Mouse (Mus musculus): Measurements from ENCODE around the gene Adamts4. TPM values are rescaled to one million over a fixed set of nuclear protein-coding genes. Genes with fewer than 3 reads are reported as not detected.

Gene Adamts4
- 1 to 10 TPM; 2.9 to 3.6 TPM for total RNA-seq (2021)
- long read RNA-seq, experiment 1, full-length matches to known transcripts = 4 of 5 reads
- long read RNA-seq, experiment 1, partial matches to known transcripts = 0 of 5 reads
- long read RNA-seq, experiment 1, other reads (novel, unspliced or antisense) = 1 of 5 reads
- long read RNA-seq, experiment 2, full-length matches to known transcripts = 6 of 6 reads
- long read RNA-seq, experiment 2, partial matches to known transcripts = 0 of 6 reads
- long read RNA-seq, experiment 2, other reads (novel, unspliced or antisense) = 0 of 6 reads

GRCm38 (mm10) chr1:171249913-171250600, at the start of gene Adamts4:
TSS of gene Adamts4 (plus strand) at chr1:171250421.
- DNase-seq = peak; percentile 63 to 72
- intact Hi-C loops (cut with DNase I) = no loop called here

GRCm38 (mm10) chr1:171200769-171201168, 49.5 kb upstream of the Adamts4 start:
- intact Hi-C loops (cut with DNase I) = no loop called here
- no peak for DNase-seq

- intact Hi-C loops (cut with DNase I) = no loop called here
- no peak for DNase-seq
Measured at GRCm38 (mm10) chr1:171203471-171204248, 46.6 kb upstream of the Adamts4 start.

GRCm38 (mm10) chr1:171204249-171204644, 46.0 kb upstream of the Adamts4 start:
- no peak for DNase-seq
- intact Hi-C loops (cut with DNase I) = no loop called here

GRCm38 (mm10) chr1:171205704-171206493, 44.3 kb upstream of the Adamts4 start:
- no peak for DNase-seq
- intact Hi-C loops (cut with DNase I) = no loop called here

- intact Hi-C loops (cut with DNase I) = no loop called here
- no peak for DNase-seq
Measured at GRCm38 (mm10) chr1:171209409-171209808, 40.8 kb upstream of the Adamts4 start.

GRCm38 (mm10) chr1:171212854-171213253, 37.4 kb upstream of the Adamts4 start:
- intact Hi-C loops (cut with DNase I) = no loop called here
- DNase-seq = no peak

GRCm38 (mm10) chr1:171213801-171214496, 36.3 kb upstream of the Adamts4 start, which contains the start of gene Nr1i3:
TSS of gene Nr1i3 (plus strand) at chr1:171213970.
- DNase-seq = no peak
- intact Hi-C loops (cut with DNase I) = no loop called here

- no peak for DNase-seq
- intact Hi-C loops (cut with DNase I) = no loop called here
Measured at GRCm38 (mm10) chr1:171216241-171216955, 33.8 kb upstream of the Adamts4 start.

GRCm38 (mm10) chr1:171220871-171221270, 29.4 kb upstream of the Adamts4 start:
- intact Hi-C loops (cut with DNase I) = loop anchor here (1.0 to 2.0 kb wide), 2 partner anchors 57 to 104 kb away; no protein-coding TSS in a partner anchor
- DNase-seq = peak; percentile 88 to 92

- no peak for DNase-seq
- intact Hi-C loops (cut with DNase I) = loop anchor here (1.0 to 2.0 kb wide), 4 partner anchors 17 to 105 kb away; no protein-coding TSS in a partner anchor
Measured at GRCm38 (mm10) chr1:171221281-171222193, 28.7 kb upstream of the Adamts4 start.

- peak; percentile 87 to 88 for DNase-seq
- intact Hi-C loops (cut with DNase I) = loop anchor here (2.0 kb wide), 2 partner anchors 16 to 34 kb away; no protein-coding TSS in a partner anchor
Measured at GRCm38 (mm10) chr1:171222238-171223155, 27.7 kb upstream of the Adamts4 start, which contains the start of gene Tomm40l. TSS of gene Tomm40l (minus strand) at chr1:171222514.

GRCm38 (mm10) chr1:171223168-171223567, 27.1 kb upstream of the Adamts4 start:
- intact Hi-C loops (cut with DNase I) = loop anchor here (2.0 kb wide), 2 partner anchors 16 to 34 kb away; no protein-coding TSS in a partner anchor

GRCm38 (mm10) chr1:171223796-171224195, 26.4 kb upstream of the Adamts4 start:
- no peak for DNase-seq
- intact Hi-C loops (cut with DNase I) = loop anchor here (2.0 kb wide), 3 partner anchors 15 to 59 kb away; no protein-coding TSS in a partner anchor

More at GRCm38 (mm10) chr1:171223168-171223567, 27.1 kb upstream of the Adamts4 start:
- DNase-seq = no peak

GRCm38 (mm10) chr1:171224857-171225256, 25.4 kb upstream of the Adamts4 start, which contains the start of gene Apoa2:
TSS of gene Apoa2 (plus strand) at chr1:171225054.
- intact Hi-C loops (cut with DNase I) = loop anchor here (2.0 kb wide), 1 partner anchor 58 kb away; no protein-coding TSS in a partner anchor
- DNase-seq = no peak

- intact Hi-C loops (cut with DNase I) = no loop called here
- no peak for DNase-seq
Measured at GRCm38 (mm10) chr1:171226780-171227179, 23.4 kb upstream of the Adamts4 start.

All from heart, postnatal 14 days (tissue).